Mouse (Mus musculus) kidney, postnatal 0 days (tissue): ENCODE data around the gene Atp13a1. TPM values are rescaled to one million over a fixed set of nuclear protein-coding genes. Genes with fewer than 3 reads are reported as not detected.

Source experiments
- ATAC-seq: fragments of 200-750 bp; cut with Nextera tagmentation; replicated peaks from 2 replicates; pipeline ENCODE4 v1.8.0; 2017; ENCODE audit warnings: low read depth, moderate number of reproducible peaks, moderate TSS enrichment, moderate library complexity; ENCODE audit not compliant: low FRiP score
- DNase-seq: peaks from one replicate; pipeline ENCODE4 v3.0.0-alpha.2; 2016; ENCODE audit warnings: low spot score
- H3K27ac ChIP-seq: fragments of 300-500 bp; sonication (generic); 2 replicates; pipeline ENCODE4 v1.5.1; 2014; ENCODE audit warnings: mild to moderate bottlenecking
- H3K27me3 ChIP-seq: fragments of 300-500 bp; sonication (generic); 2 replicates; pipeline ENCODE4 v1.6.1; 2014; ENCODE audit warnings: low read length, mixed read lengths; ENCODE audit not compliant: insufficient read depth
- H3K36me3 ChIP-seq: fragments of 300-500 bp; sonication (generic); 2 replicates; pipeline ENCODE4 v1.6.1; 2014; ENCODE audit warnings: low read length, mixed read lengths; ENCODE audit not compliant: insufficient read depth
- H3K4me1 ChIP-seq: fragments of 300-500 bp; sonication (generic); replicated peaks from 2 replicates; pipeline ENCODE4 v1.6.1; 2014; ENCODE audit warnings: antibody characterized with exemption, low read length, mixed read lengths; ENCODE audit not compliant: insufficient read depth
- H3K4me2 ChIP-seq: fragments of 300-500 bp; sonication (generic); 2 replicates; pipeline ENCODE4 v1.6.1; 2014; ENCODE audit warnings: mild to moderate bottlenecking, low read length, moderate library complexity, mixed read lengths
- H3K4me3 ChIP-seq: fragments of 300-500 bp; sonication (generic); replicated peaks from 2 replicates; pipeline ENCODE4 v1.5.1; 2014; ENCODE audit warnings: low read depth, low read length
- H3K9ac ChIP-seq: fragments of 300-500 bp; sonication (generic); 2 replicates; pipeline ENCODE4 v1.6.1; 2014; ENCODE audit warnings: low read depth, low read length
- H3K9me3 ChIP-seq: fragments of 300-500 bp; sonication (generic); replicated peaks from 2 replicates; pipeline ENCODE4 v1.6.1; 2016; ENCODE audit warnings: low read length, inconsistent platforms, mixed read lengths
- CTCF ChIP-seq: IDR thresholded peaks from 2 replicates; pipeline ENCODE4 v1.5.1; 2016; ENCODE audit warnings: antibody characterized with exemption, low read depth, mild to moderate bottlenecking, moderate library complexity
- WGBS: fragments of 180-500 bp; shearing (Covaris S2); extraction: QIAGEN DNeasy Blood & Tissue Kit; methylation state at CpG from one replicate; pipeline ENCODE4 v1.1.7; 2014; 5-methylcytosine and 5-hydroxymethylcytosine counted together
- polyA plus RNA-seq: library from polyadenylated mRNA; unstranded; fragments of >200 nt; fragmentation: Nextera tagmentation; extraction: Ambion mirVana; gene quantifications from 2 replicates; pipeline ENCODE4 v1.2.1, GENCODE M21; 2015

Atp13a1 gene
- polyA plus RNA-seq, 1 experiment from 2014 or later: 34.1 TPM

DNA sequence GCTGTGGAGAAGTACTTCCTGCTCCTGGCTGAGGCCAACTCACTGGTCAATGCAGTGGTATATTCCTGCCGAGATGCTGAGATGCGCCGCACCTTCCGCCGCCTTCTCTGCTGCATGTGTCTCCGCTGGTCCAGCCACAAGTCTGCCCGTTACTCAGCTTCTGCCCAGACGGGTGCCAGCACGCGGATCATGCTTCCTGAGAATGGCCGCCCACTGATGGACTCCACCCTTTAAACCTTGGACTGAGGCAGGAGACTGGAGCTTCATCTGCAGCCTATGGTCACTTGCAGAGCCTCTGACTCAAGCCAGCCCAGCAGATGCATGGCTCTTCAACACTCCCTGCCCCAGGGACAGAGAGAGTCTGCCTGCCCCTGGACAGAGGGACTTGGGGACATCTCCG is 35.4 kb downstream of the Atp13a1 start:
- ATAC-seq: no peak
- H3K4me3 ChIP-seq: no peak overlapping the region
- DNase-seq: no peak
- H3K27me3 ChIP-seq: no peaks in the 10 kb centered on the region
- H3K9me3 ChIP-seq: no peaks in the 10 kb centered on the region
- H3K36me3 ChIP-seq: 0 out of 2 replicates have a peak, but pooled peaks cover 3% of the 10 kb centered on the region
- no peak overlapping the region for H3K9ac ChIP-seq
- H3K4me2 ChIP-seq: no peak overlapping the region
- no peak for TF ChIP-seq CTCF
- WGBS: 93% methylated on average over 12 of the region's 12 CpGs
- no peak overlapping the region for H3K27ac ChIP-seq
- 0 out of 2 replicates have a peak, but pooled peaks cover 5% of the 10 kb centered on the region for H3K4me1 ChIP-seq

DNA sequence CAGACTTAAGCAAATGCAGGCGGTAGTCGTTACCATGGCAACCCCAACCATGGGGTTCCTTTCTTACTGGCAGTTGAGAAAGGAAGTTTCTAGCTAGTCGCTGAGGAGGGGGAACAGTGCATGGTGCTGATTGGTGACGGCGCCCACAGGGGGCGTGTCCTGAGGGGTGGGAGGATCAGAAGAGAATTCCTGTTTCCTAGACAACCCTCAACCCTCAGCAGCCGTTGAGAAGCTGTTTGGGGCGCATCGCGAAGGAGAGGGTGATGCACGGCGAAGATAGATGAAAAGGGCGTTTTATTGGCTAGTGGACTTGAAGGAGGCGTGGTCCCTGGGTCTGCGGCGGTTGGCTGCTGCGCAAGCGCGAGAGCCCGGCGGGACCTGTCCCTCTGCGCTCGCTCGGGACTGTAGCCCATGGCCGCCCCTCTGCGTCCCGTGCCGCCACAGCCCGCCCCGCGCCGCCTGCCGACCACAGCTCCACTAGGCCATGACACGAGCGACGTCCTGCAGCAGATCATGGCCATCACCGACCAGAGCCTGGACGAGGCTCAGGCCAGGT is 41.4 kb downstream of the Atp13a1 start, which contains the start of gene Pbx4:
Pbx4 (plus strand) TSS at position 194 of the 556 bp plus-strand sequence.
- no peak within 1 kb of the TSS for H3K27ac ChIP-seq
- peaks cover 5% of the 10 kb centered on the region; the same call in 1 of the 2 replicates for H3K4me1 ChIP-seq
- peak within 1 kb of the TSS; percentile 78 for H3K4me2 ChIP-seq
- H3K9ac ChIP-seq: peak within 1 kb of the TSS; percentile 38
- peak; percentile 32 for TF ChIP-seq CTCF
- peak; percentile 97 for DNase-seq
- H3K9me3 ChIP-seq: no peaks in the 10 kb centered on the region
- peak within 1 kb of the TSS; percentile 47 for H3K4me3 ChIP-seq
- H3K36me3 ChIP-seq: no peaks in the 10 kb centered on the region
- H3K27me3 ChIP-seq: no peaks in the 10 kb centered on the region
- under 1% methylated on average over 35 of the region's 38 CpGs for WGBS
- ATAC-seq: peak; percentile 95

DNA sequence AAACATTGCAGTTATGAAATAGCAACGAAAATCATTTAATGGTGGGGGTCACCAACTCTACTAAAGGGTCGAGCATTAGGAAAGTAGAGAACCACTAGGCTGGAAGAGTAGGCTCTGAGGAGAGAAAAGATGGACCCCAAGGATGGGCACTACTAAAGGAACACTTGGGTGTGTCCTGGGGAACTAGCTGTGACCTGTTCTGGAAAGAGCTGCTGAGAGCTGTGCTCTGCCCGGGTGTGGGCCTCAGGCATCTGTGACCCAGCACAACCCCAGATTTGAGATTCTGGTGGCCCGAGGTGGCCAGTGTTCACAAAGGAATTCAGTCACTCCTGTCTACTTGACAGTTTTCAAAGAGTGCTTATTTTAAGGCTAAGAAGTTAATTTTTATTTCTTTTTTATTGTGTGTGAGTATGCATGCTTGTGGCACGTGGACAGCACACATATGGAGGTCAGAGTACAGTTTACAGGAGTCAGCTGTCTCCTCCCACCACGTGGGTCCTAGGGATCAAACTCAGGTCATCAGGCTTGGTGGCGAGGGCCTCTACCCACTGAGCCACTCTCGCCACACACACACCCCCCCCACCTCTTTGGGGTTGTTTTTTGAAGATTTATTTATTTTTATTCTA is 46.2 kb downstream of the Atp13a1 start:
- H3K4me1 ChIP-seq: peaks cover 5% of the 10 kb centered on the region; the same call in 1 of the 2 replicates
- no peak overlapping the region for H3K27ac ChIP-seq
- H3K9me3 ChIP-seq: no peaks in the 10 kb centered on the region
- no peaks in the 10 kb centered on the region for H3K27me3 ChIP-seq
- H3K4me3 ChIP-seq: no peak overlapping the region
- WGBS: 66% methylated on average over 8 of the region's 8 CpGs
- ATAC-seq (peak; percentile 34; the same call in 1 of the 2 replicates), DNase-seq (no peak)
- no peak overlapping the region for H3K9ac ChIP-seq
- no peak overlapping the region for H3K4me2 ChIP-seq
- H3K36me3 ChIP-seq: no peaks in the 10 kb centered on the region
- no peak for TF ChIP-seq CTCF

DNA sequence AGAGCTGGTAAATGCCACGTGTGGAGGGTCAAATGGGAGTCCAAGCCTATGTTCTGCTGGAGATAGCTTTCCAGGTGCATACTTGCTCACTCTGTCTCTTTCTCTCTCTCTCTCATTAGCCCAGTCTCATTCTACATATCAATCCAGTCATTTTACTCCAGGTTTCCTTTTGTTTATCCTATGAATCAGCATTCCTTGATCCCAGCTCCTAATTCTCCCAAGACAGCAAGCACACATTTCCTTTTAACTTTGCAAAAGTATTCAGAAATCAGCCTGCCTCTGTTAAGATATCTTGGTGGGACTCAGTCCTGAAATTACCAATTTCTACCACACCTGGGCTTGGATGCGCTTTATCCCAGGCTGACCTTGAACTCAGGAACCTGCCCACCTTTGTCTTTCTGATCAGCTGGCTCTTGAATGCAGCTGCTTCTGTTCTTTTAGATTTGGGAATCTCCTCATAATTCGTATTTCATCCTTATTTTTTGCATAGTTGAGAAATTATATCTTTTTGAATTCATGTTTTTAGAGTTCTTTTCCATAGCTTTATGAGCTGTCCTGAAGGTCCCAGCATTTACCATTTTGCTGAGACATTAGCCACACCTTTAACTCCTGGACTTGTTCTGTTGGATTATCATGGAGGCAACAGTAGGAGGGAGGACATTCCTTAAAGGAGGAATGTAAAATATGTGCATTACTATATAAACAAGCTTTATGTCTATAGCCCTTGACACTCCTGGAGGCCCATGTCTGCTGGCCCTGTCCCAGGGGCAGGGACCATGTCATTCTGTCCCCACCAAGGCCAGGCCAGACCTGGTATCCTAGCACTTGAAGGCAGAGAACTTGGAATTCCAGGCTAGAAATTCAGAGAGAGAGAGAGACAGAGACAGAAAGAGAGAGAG is 56.5 kb downstream of the Atp13a1 start:
- Histone ChIP-seq H3K4me3 (no peak overlapping the region), H3K27ac (no peak overlapping the region), H3K36me3 (no peaks in the 10 kb centered on the region), H3K27me3 (no peaks in the 10 kb centered on the region), H3K9ac (no peak overlapping the region), H3K4me1 (no peaks in the 10 kb centered on the region), H3K9me3 (no peaks in the 10 kb centered on the region), H3K4me2 (no peak overlapping the region)
- DNase-seq (no peak), ATAC-seq (no peak)
- WGBS: 73% methylated on average over 3 of the region's 3 CpGs
- no peak for TF ChIP-seq CTCF

DNA sequence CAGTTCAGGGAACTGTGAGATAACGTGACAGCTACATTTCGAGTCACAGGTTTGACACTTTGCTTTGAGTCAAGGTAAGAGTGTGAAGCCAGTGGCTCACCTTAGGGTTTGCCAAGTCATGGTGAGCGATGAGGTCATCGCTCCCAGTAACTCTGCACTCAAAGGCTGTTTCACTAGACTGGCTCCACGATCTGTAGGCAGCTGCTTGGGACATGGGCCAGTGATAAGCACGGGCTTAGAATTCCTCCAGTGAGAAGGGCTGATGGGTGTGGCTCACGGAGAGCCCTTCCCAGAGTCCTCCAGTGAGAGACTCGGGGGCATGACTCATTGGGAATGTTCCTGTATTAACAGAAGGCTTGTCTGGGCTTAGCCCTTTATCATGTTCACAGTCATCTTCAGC is 58.0 kb downstream of the Atp13a1 start:
- WGBS: 73% methylated on average over 8 of the region's 8 CpGs
- peak; percentile 43; the same call in 1 of the 2 replicates for ATAC-seq

DNA sequence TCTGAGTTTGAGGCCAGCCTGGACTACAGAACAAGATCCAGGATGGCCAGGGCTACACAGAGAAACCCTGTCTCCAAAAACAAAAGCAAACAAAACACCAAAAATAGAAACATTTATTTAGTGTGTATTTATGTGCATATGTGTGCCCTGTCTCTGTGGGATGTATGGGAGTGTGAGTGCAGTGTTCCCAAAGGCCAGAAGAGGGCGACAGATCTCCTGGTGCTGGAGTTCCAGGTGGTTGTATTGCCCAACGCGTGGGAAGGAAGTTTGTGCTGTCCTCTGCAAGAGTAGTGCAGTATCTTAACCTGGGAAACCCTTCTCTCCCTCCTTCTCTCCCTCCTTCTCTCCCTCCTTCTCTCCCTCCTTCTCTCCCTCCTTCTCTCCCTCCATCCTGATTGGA is 58.9 kb downstream of the Atp13a1 start:
- no peak overlapping the region for H3K9ac ChIP-seq
- peak; percentile 56 for TF ChIP-seq CTCF
- no peaks in the 10 kb centered on the region for H3K36me3 ChIP-seq
- H3K9me3 ChIP-seq: no peaks in the 10 kb centered on the region
- no peak for DNase-seq
- no peak overlapping the region for H3K4me2 ChIP-seq
- H3K4me3 ChIP-seq: no peak overlapping the region
- no peaks in the 10 kb centered on the region for H3K4me1 ChIP-seq
- no peak overlapping the region for H3K27ac ChIP-seq
- 51% methylated on average over 3 of the region's 3 CpGs for WGBS
- H3K27me3 ChIP-seq: no peaks in the 10 kb centered on the region
- ATAC-seq: no peak

More for the DNA sequence above, 58.0 kb downstream of the Atp13a1 start:
- no peaks in the 10 kb centered on the region for H3K4me1 ChIP-seq
- no peak overlapping the region for H3K4me2 ChIP-seq
- H3K9me3 ChIP-seq: no peaks in the 10 kb centered on the region
- no peak overlapping the region for H3K27ac ChIP-seq
- H3K36me3 ChIP-seq: no peaks in the 10 kb centered on the region
- no peak overlapping the region for H3K4me3 ChIP-seq
- H3K9ac ChIP-seq: no peak overlapping the region
- no peaks in the 10 kb centered on the region for H3K27me3 ChIP-seq
- no peak for TF ChIP-seq CTCF
- no peak for DNase-seq
